Mouse (Mus musculus): Measurements from ENCODE around the gene Atrip. TPM values are rescaled to one million over a fixed set of nuclear protein-coding genes. Genes with fewer than 3 reads are reported as not detected.

The Atrip gene
- polyA plus RNA-seq, 1 experiment, result 38.0 TPM

GRCm38 (mm10) chr9:109050674-109050997, 23.3 kb downstream of the Atrip start:
- TF ChIP-seq POLR2A (IDR thresholded peaks at IDR 0.05; ENCODE audit: borderline replicate concordance, insufficient read depth, low read length) (no peak), CTCF (IDR thresholded peaks at IDR 0.05; ENCODE audit: borderline replicate concordance, insufficient read depth, low read depth, low read length) (no peak)
- Histone ChIP-seq H3K27me3 (ENCODE audit: control insufficient read depth, insufficient read depth, low read length) (no peaks in the 10 kb centered on the region), H3K4me3 (replicated peaks; ENCODE audit: insufficient read depth, low read depth, low read length) (no peak overlapping the region), H3K27ac (ENCODE audit: insufficient read depth, low read length) (no peak overlapping the region), H3K4me1 (ENCODE audit: control insufficient read depth, insufficient read depth, low read length) (peaks cover 5% of the 10 kb centered on the region)
- 85% methylated on average over 3 of the region's 3 CpGs for WGBS
- no peak for DNase-seq

- Histone ChIP-seq H3K4me1 (ENCODE audit: control insufficient read depth, insufficient read depth, low read length) (no peaks in the 10 kb centered on the region; the same call in 1 of the 2 replicates), H3K27ac (ENCODE audit: insufficient read depth, low read length) (no peak overlapping the region), H3K27me3 (ENCODE audit: control insufficient read depth, insufficient read depth, low read length) (no peaks in the 10 kb centered on the region), H3K4me3 (replicated peaks; ENCODE audit: insufficient read depth, low read depth, low read length) (no peak overlapping the region)
- 85% methylated on average over 9 of the region's 9 CpGs for WGBS
- no peak for TF ChIP-seq CTCF (IDR thresholded peaks at IDR 0.05; ENCODE audit: borderline replicate concordance, insufficient read depth, low read depth, low read length)
- TF ChIP-seq POLR2A (IDR thresholded peaks at IDR 0.05; ENCODE audit: borderline replicate concordance, insufficient read depth, low read length), result no peak
- no peak for DNase-seq
Observed at GRCm38 (mm10) chr9:109049996-109050673, 23.8 kb downstream of the Atrip start.

GRCm38 (mm10) chr9:109049316-109049715, 24.6 kb downstream of the Atrip start:
- Histone ChIP-seq H3K27me3 (ENCODE audit: control insufficient read depth, insufficient read depth, low read length) (no peaks in the 10 kb centered on the region), H3K4me1 (ENCODE audit: control insufficient read depth, insufficient read depth, low read length) (no peaks in the 10 kb centered on the region), H3K27ac (ENCODE audit: insufficient read depth, low read length) (no peak overlapping the region), H3K4me3 (replicated peaks; ENCODE audit: insufficient read depth, low read depth, low read length) (no peak overlapping the region)
- DNase-seq, result no peak
- WGBS, result 84% methylated on average over 7 of the region's 7 CpGs
- TF ChIP-seq POLR2A (IDR thresholded peaks at IDR 0.05; ENCODE audit: borderline replicate concordance, insufficient read depth, low read length) (no peak), CTCF (IDR thresholded peaks at IDR 0.05; ENCODE audit: borderline replicate concordance, insufficient read depth, low read depth, low read length) (no peak)

- Histone ChIP-seq H3K4me1 (ENCODE audit: control insufficient read depth, insufficient read depth, low read length) (no peaks in the 10 kb centered on the region), H3K4me3 (replicated peaks; ENCODE audit: insufficient read depth, low read depth, low read length) (no peak overlapping the region), H3K27ac (ENCODE audit: insufficient read depth, low read length) (no peak overlapping the region), H3K27me3 (ENCODE audit: control insufficient read depth, insufficient read depth, low read length) (no peaks in the 10 kb centered on the region)
- WGBS, result 25% methylated on average over 5 of the region's 5 CpGs
- DNase-seq, result peak; percentile 29 to 52
- TF ChIP-seq POLR2A (IDR thresholded peaks at IDR 0.05; ENCODE audit: borderline replicate concordance, insufficient read depth, low read length), result no peak
- peak; percentile 59; the same call in 1 of the 2 replicates for TF ChIP-seq CTCF (IDR thresholded peaks at IDR 0.05; ENCODE audit: borderline replicate concordance, insufficient read depth, low read depth, low read length)
Observed at GRCm38 (mm10) chr9:109046306-109046705, 27.6 kb downstream of the Atrip start.

GRCm38 (mm10) chr9:109041351-109041750, 32.6 kb downstream of the Atrip start:
- H3K4me1 ChIP-seq (ENCODE audit: control insufficient read depth, insufficient read depth, low read length), result 0 out of 2 replicates have a peak, but pooled peaks cover 2% of the 10 kb centered on the region
- 41% methylated on average over 7 of the region's 7 CpGs for WGBS
- no peaks in the 10 kb centered on the region; the same call in 1 of the 2 replicates for H3K27me3 ChIP-seq (ENCODE audit: control insufficient read depth, insufficient read depth, low read length)
- TF ChIP-seq POLR2A (IDR thresholded peaks at IDR 0.05; ENCODE audit: borderline replicate concordance, insufficient read depth, low read length) (no peak), CTCF (IDR thresholded peaks at IDR 0.05; ENCODE audit: borderline replicate concordance, insufficient read depth, low read depth, low read length) (no peak)
- DNase-seq, result no peak
- H3K4me3 ChIP-seq (replicated peaks; ENCODE audit: insufficient read depth, low read depth, low read length), result no peak overlapping the region
- no peak overlapping the region for H3K27ac ChIP-seq (ENCODE audit: insufficient read depth, low read length)

GRCm38 (mm10) chr9:109040906-109041305, 33.0 kb downstream of the Atrip start:
- no peak overlapping the region for H3K4me3 ChIP-seq (replicated peaks; ENCODE audit: insufficient read depth, low read depth, low read length)
- WGBS, result 81% methylated on average over 6 of the region's 6 CpGs
- no peak overlapping the region for H3K27ac ChIP-seq (ENCODE audit: insufficient read depth, low read length)
- no peak for DNase-seq
- no peaks in the 10 kb centered on the region; the same call in 1 of the 2 replicates for H3K27me3 ChIP-seq (ENCODE audit: control insufficient read depth, insufficient read depth, low read length)
- TF ChIP-seq CTCF (IDR thresholded peaks at IDR 0.05; ENCODE audit: borderline replicate concordance, insufficient read depth, low read depth, low read length) (no peak), POLR2A (IDR thresholded peaks at IDR 0.05; ENCODE audit: borderline replicate concordance, insufficient read depth, low read length) (no peak)
- 0 out of 2 replicates have a peak, but pooled peaks cover 2% of the 10 kb centered on the region for H3K4me1 ChIP-seq (ENCODE audit: control insufficient read depth, insufficient read depth, low read length)

GRCm38 (mm10) chr9:109040216-109040615, 33.7 kb downstream of the Atrip start:
- WGBS, result 85% methylated on average over 8 of the region's 8 CpGs
- Histone ChIP-seq H3K4me3 (replicated peaks; ENCODE audit: insufficient read depth, low read depth, low read length) (no peak overlapping the region), H3K27me3 (ENCODE audit: control insufficient read depth, insufficient read depth, low read length) (no peaks in the 10 kb centered on the region; the same call in 1 of the 2 replicates), H3K4me1 (ENCODE audit: control insufficient read depth, insufficient read depth, low read length) (0 out of 2 replicates have a peak, but pooled peaks cover 2% of the 10 kb centered on the region), H3K27ac (ENCODE audit: insufficient read depth, low read length) (no peak overlapping the region)
- TF ChIP-seq POLR2A (IDR thresholded peaks at IDR 0.05; ENCODE audit: borderline replicate concordance, insufficient read depth, low read length) (no peak), CTCF (IDR thresholded peaks at IDR 0.05; ENCODE audit: borderline replicate concordance, insufficient read depth, low read depth, low read length) (no peak)
- peak in 1 of 2 experiments; percentile 41 for DNase-seq

GRCm38 (mm10) chr9:109039681-109040080, 34.2 kb downstream of the Atrip start:
- WGBS, result 87% methylated on average over 4 of the region's 4 CpGs
- Histone ChIP-seq H3K27ac (ENCODE audit: insufficient read depth, low read length) (no peak overlapping the region), H3K4me1 (ENCODE audit: control insufficient read depth, insufficient read depth, low read length) (0 out of 2 replicates have a peak, but pooled peaks cover 2% of the 10 kb centered on the region), H3K4me3 (replicated peaks; ENCODE audit: insufficient read depth, low read depth, low read length) (no peak overlapping the region), H3K27me3 (ENCODE audit: control insufficient read depth, insufficient read depth, low read length) (no peaks in the 10 kb centered on the region; the same call in 1 of the 2 replicates)
- TF ChIP-seq POLR2A (IDR thresholded peaks at IDR 0.05; ENCODE audit: borderline replicate concordance, insufficient read depth, low read length), result no peak
- no peak for TF ChIP-seq CTCF (IDR thresholded peaks at IDR 0.05; ENCODE audit: borderline replicate concordance, insufficient read depth, low read depth, low read length)
- DNase-seq, result no peak

Measured in cerebellum, adult 2 months (tissue).